Mouse (Mus musculus) hindbrain, postnatal 0 days (tissue): ENCODE data around the gene Fam83d. TPM values are rescaled to one million over a fixed set of nuclear protein-coding genes. Genes with fewer than 3 reads are reported as not detected.
A peak's percentile ranks its signal among the peaks of the same experiment; 100 is the strongest.
"Not testable (repeated sequence)": the region's sequence is repeated elsewhere in the genome, so short reads cannot be mapped to it uniquely, and the experiment has no call there.

Experiments
- ATAC-seq: fragments of 200-750 bp; cut with Nextera tagmentation; 2 replicates; pipeline ENCODE4 v1.8.0; 2017; ENCODE audit warnings: mild to moderate bottlenecking, moderate TSS enrichment, moderate library complexity
- DNase-seq: peaks from one replicate; pipeline ENCODE4 v3.0.0-alpha.2; 2015; ENCODE audit warnings: low spot score
- H3K27ac ChIP-seq: fragments of 300-500 bp; sonication (generic); 2 replicates; pipeline ENCODE4 v1.5.1; 2014; ENCODE audit warnings: mild to moderate bottlenecking
- H3K27me3 ChIP-seq: fragments of 300-500 bp; sonication (generic); 2 replicates; pipeline ENCODE4 v1.6.1; 2014; ENCODE audit warnings: low read length, mixed read lengths; ENCODE audit not compliant: insufficient read depth
- H3K36me3 ChIP-seq: fragments of 300-500 bp; sonication (generic); 2 replicates; pipeline ENCODE4 v1.6.1; 2014; ENCODE audit warnings: low read length, mixed read lengths; ENCODE audit not compliant: insufficient read depth
- H3K4me1 ChIP-seq: fragments of 300-500 bp; sonication (generic); 2 replicates; pipeline ENCODE4 v1.6.1; 2014; ENCODE audit warnings: antibody characterized with exemption, low read length, mixed read lengths; ENCODE audit not compliant: insufficient read depth
- H3K4me2 ChIP-seq: fragments of 300-500 bp; sonication (generic); 2 replicates; pipeline ENCODE4 v1.6.1; 2014; ENCODE audit warnings: low read depth, mild to moderate bottlenecking, low read length, moderate library complexity, mixed read lengths
- H3K4me3 ChIP-seq: fragments of 300-500 bp; sonication (generic); 2 replicates; pipeline ENCODE4 v1.5.1; 2014; ENCODE audit warnings: low read length
- H3K9ac ChIP-seq: fragments of 300-500 bp; sonication (generic); replicated peaks from 2 replicates; pipeline ENCODE4 v1.6.1; 2014; ENCODE audit warnings: mild to moderate bottlenecking, low read length, moderate library complexity, mixed read lengths
- H3K9me3 ChIP-seq: fragments of 300-500 bp; sonication (generic); 2 replicates; pipeline ENCODE4 v1.6.1; 2016; ENCODE audit warnings: low read length, mixed read lengths
- CTCF ChIP-seq: IDR thresholded peaks from 2 replicates; pipeline ENCODE4 v1.5.1; 2016; ENCODE audit warnings: antibody characterized with exemption, control low read depth, low read depth
- WGBS: fragments of 180-500 bp; shearing (Covaris S2); extraction: QIAGEN DNeasy Blood & Tissue Kit; methylation state at CpG from one replicate; pipeline ENCODE4 v1.1.7; 2014; 5-methylcytosine and 5-hydroxymethylcytosine counted together
- polyA plus RNA-seq: library from polyadenylated mRNA; unstranded; fragments of >200 nt; fragmentation: Nextera tagmentation; extraction: Ambion mirVana; gene quantifications from 2 replicates; pipeline ENCODE4 v1.2.1, GENCODE M21; 2015
- total RNA-seq: library from RNA; depleted of rRNA; stranded (reverse); fragments of >200 nt; gene quantifications from 2 replicates; pipeline ENCODE4 v1.2.3, GENCODE M21; 2014

Gene Fam83d
- total and polyA plus RNA-seq, 2 experiments from 2014 or later = 6.7 to 18.8 TPM

DNA sequence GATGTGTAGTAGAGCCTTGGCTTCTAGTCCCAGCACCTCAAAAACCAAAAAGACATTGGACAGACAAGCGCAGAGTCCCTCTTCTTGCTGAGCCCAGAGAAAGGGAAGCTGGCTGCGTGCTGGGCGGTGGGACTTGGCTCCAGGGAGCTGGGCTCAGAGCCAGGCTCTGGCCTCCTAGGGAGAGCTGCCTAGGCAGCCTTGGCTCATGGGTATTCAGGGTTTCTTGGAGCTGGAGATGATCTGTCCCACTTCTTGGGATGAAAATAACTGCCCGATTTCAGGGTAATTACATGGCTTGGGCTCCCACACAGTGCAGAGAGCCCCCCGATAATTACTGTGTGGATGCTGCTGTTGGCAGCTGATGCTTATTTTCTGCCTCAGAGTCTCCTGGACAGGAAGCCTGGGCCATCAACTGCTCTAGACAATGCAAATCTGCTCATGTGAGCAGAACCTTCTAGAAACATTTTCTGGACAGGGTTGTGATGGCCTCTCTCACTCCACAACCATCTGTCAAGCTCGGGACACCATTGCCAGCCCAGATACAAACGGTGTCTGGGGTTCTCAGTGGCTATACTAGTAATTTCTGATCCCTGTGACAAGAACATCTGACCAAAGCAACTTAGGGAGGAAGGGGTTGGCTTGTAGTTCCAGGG, 33.3 kb upstream of the Fam83d start:
- no peaks in the 10 kb centered on the region for H3K36me3 ChIP-seq
- peaks cover 12% of the 10 kb centered on the region for H3K4me1 ChIP-seq
- no peak for TF ChIP-seq CTCF
- DNase-seq = peak; percentile 51
- 63% methylated on average over 7 of the region's 7 CpGs for WGBS
- no peak overlapping the region for H3K4me3 ChIP-seq
- no peak overlapping the region for H3K9ac ChIP-seq
- 0 out of 2 replicates have a peak, but pooled peaks have one; percentile 10 for ATAC-seq
- no peaks in the 10 kb centered on the region for H3K9me3 ChIP-seq
- peak overlapping the region; percentile 32; the same call in 1 of the 2 replicates for H3K27ac ChIP-seq
- H3K4me2 ChIP-seq = no peak overlapping the region
- no peaks in the 10 kb centered on the region for H3K27me3 ChIP-seq

DNA sequence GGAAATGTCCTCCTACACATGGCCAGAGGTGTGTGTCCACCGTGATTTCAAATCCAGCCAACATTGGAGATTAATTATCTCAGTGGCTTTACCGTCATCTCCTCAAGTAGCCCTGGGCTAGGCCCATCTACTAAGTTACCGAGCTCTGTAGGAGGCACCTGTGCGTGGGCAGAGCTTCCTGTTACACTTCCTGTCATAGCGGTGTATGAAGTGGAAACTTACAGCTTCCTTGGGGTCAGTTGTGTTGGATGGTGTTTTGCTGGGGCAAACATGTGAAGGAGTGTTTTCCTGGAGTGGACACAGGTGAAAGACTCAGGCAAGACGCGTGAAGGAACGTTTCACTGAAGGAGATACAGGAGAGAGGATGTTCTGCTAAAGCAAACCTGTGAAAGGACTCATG, 32.6 kb upstream of the Fam83d start:
- Histone ChIP-seq H3K9me3 (no peaks in the 10 kb centered on the region), H3K9ac (no peak overlapping the region), H3K27ac (no peak overlapping the region), H3K4me1 (peaks cover 12% of the 10 kb centered on the region), H3K27me3 (no peaks in the 10 kb centered on the region), H3K4me3 (no peak overlapping the region), H3K36me3 (no peaks in the 10 kb centered on the region), H3K4me2 (no peak overlapping the region)
- DNase-seq (no peak), ATAC-seq (no peak)
- 91% methylated on average over 8 of the region's 8 CpGs for WGBS
- TF ChIP-seq CTCF = no peak

DNA sequence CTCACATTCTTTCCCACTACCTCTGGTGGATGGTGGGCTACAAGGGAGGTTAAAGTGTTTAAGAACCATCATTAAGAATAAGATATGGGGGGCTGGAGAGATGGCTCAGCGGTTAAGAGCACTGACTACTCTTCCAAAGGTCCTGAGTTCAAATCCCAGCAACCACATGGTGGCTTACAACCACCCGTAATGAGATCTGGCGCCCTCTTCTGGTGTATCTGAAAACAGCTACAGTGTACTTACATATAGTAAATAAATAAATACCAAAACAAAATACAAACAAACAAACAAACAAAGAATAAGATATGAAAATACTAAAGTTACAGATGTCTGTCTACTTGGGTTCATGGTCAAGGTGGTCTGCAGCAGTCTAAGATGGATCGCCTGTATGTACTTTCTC, 31.6 kb upstream of the Fam83d start:
- not testable (repeated sequence) for H3K9ac ChIP-seq, H3K27me3 ChIP-seq, H3K4me2 ChIP-seq, DNase-seq, H3K27ac ChIP-seq, ATAC-seq, H3K9me3 ChIP-seq, H3K4me3 ChIP-seq, H3K36me3 ChIP-seq
- 89% methylated on average over 4 of the region's 4 CpGs for WGBS
- H3K4me1 ChIP-seq = peaks cover 12% of the 10 kb centered on the region

DNA sequence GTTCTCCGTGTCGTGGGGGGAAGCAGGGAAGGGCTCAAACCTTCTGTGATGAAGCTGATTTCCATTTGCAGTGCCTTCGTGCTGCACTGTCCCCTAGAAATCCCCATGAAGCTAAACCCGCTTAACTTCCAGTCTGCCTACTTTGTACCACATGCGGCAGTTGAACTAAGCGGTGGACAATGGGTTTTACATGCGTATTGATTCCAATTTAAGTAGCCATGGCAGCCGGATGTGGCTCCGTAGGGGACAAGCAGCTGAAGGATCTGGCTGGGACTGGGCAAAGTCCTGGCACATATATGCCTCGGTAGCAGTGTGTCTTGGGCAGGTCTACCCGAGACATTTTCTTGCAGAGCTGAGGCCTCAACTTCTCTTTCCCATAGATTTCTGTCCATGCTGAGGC, 29.3 kb upstream of the Fam83d start:
- no peaks in the 10 kb centered on the region for H3K36me3 ChIP-seq
- no peak overlapping the region for H3K4me3 ChIP-seq
- DNase-seq = peak; percentile 50
- no peaks in the 10 kb centered on the region for H3K9me3 ChIP-seq
- WGBS = 25% methylated on average over 11 of the region's 11 CpGs
- no peaks in the 10 kb centered on the region for H3K27me3 ChIP-seq
- peak overlapping the region; percentile 32; the same call in 1 of the 2 replicates for H3K27ac ChIP-seq
- H3K4me2 ChIP-seq = no peak overlapping the region
- peak; percentile 68; the same call in 1 of the 2 replicates for ATAC-seq
- no peak for TF ChIP-seq CTCF
- H3K4me1 ChIP-seq = no peaks in the 10 kb centered on the region; the same call in none of the 2 replicates
- H3K9ac ChIP-seq = no peak overlapping the region

DNA sequence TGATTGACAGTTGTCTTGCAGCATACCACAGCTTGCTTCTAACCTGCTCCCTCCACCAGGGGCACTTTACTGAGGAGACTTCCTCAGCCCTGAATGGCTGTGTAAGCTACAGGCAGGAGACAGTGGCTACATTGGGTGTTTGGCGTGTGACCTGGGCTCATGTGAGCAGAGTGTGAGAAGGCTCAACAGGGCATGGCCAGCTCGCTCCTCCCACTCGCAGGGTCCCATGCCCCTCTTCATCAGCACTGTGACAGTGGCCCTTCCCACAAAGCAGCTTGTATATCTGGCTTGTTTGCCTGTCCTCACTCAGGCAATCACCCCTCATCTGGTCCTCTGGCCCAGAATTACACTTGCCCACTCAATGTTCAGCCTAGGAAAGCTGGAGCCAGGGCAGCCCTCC, 28.8 kb upstream of the Fam83d start:
- peak; percentile 37; the same call in 1 of the 2 replicates for TF ChIP-seq CTCF
- H3K4me3 ChIP-seq = no peak overlapping the region
- H3K4me2 ChIP-seq = no peak overlapping the region
- no peaks in the 10 kb centered on the region for H3K9me3 ChIP-seq
- H3K9ac ChIP-seq = no peak overlapping the region
- 74% methylated on average over 3 of the region's 3 CpGs for WGBS
- DNase-seq (no peak), ATAC-seq (peak; percentile 33; the same call in 1 of the 2 replicates)
- no peaks in the 10 kb centered on the region for H3K36me3 ChIP-seq
- H3K4me1 ChIP-seq = no peaks in the 10 kb centered on the region; the same call in 1 of the 2 replicates
- H3K27ac ChIP-seq = no peak overlapping the region
- H3K27me3 ChIP-seq = no peaks in the 10 kb centered on the region

DNA sequence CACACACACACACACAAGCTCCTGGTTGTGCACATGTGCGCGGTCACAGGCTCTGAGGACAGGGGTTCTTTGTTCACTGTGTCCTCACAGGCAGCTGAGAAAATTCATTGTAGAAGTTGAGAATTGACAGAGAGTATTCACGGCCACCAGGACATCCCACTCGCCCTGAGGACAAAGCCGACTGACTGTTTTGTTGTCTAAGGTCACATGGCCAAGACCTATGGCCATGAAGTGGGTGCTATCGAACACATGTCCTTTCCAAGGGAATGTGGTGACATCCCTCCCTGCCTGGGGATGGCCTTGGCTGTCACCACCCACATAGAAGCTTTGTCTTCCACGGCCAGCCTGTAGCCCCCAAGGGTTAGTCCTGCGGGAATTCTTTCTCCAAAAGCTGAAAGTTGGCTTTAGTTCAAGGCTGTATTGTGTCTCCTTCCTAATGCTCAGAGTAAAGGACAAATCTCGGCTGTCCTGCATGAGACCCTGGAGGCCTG, 26.8 kb upstream of the Fam83d start:
- Histone ChIP-seq H3K9ac (no peak overlapping the region), H3K4me1 (no peaks in the 10 kb centered on the region), H3K9me3 (no peaks in the 10 kb centered on the region), H3K4me2 (no peak overlapping the region), H3K4me3 (no peak overlapping the region), H3K36me3 (no peaks in the 10 kb centered on the region), H3K27ac (0 out of 2 replicates have a peak overlapping the region, but pooled peaks have one; percentile 28), H3K27me3 (no peaks in the 10 kb centered on the region)
- no peak for TF ChIP-seq CTCF
- WGBS = 29% methylated on average over 9 of the region's 9 CpGs
- ATAC-seq (peak; percentile 49; the same call in 1 of the 2 replicates), DNase-seq (no peak)

DNA sequence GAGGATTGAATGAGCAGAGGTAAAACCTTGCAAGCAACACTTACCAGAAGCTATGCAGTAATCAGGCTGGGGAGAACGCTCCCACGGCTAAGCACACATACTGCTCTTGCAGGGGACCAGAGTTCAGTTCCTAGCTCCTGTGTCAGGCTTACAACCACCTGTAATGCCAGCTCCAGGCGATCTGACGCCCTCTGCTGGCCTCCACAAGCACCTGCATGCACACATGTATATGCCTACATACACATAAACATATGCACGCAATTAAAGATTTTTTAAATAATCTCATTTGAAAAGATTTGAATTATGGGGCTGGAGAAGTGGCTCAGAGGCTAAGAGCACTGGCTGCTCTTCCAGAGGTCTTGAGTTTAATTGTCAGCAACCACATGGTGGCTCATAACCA, 25.5 kb upstream of the Fam83d start:
- no peaks in the 10 kb centered on the region for H3K4me1 ChIP-seq
- no peak overlapping the region for H3K27ac ChIP-seq
- H3K27me3 ChIP-seq = no peaks in the 10 kb centered on the region
- ATAC-seq (no peak), DNase-seq (no peak)
- WGBS = 76% methylated on average over 5 of the region's 5 CpGs
- no peaks in the 10 kb centered on the region for H3K9me3 ChIP-seq
- H3K4me2 ChIP-seq = no peak overlapping the region
- no peak overlapping the region for H3K9ac ChIP-seq
- no peak overlapping the region for H3K4me3 ChIP-seq
- H3K36me3 ChIP-seq = no peaks in the 10 kb centered on the region
- peak; percentile 47 for TF ChIP-seq CTCF
